Mouse (Mus musculus) liver, embryonic 14.5 days (tissue): ENCODE data around the gene Dlg2.

Source experiments
- CTCF ChIP-seq: IDR thresholded peaks from 2 replicates; pipeline ENCODE4 v1.5.1; 2016; ENCODE audit warnings: antibody characterized with exemption, low read depth, control low read depth
- EP300 ChIP-seq: IDR thresholded peaks from 2 replicates; pipeline ENCODE4 v1.6.1; 2016; ENCODE audit warnings: antibody characterized with exemption, low read depth

GRCm38 (mm10) chr7:91262031-91262951 is 785.8 kb downstream of the Dlg2 start:
- TF ChIP-seq CTCF, result no peak
- TF ChIP-seq EP300, result no peak
